Mouse (Mus musculus) heart, postnatal 0 days (tissue): Measurements from ENCODE around the gene Chit1.

Experiments
- CTCF ChIP-seq: IDR thresholded peaks from 2 replicates; pipeline ENCODE4 v1.5.1; 2016; ENCODE audit warnings: antibody characterized with exemption, control low read depth, low read depth
- EP300 ChIP-seq: IDR thresholded peaks from 2 replicates; pipeline ENCODE4 v1.6.1; 2016; ENCODE audit warnings: antibody characterized with exemption, low read depth

DNA sequence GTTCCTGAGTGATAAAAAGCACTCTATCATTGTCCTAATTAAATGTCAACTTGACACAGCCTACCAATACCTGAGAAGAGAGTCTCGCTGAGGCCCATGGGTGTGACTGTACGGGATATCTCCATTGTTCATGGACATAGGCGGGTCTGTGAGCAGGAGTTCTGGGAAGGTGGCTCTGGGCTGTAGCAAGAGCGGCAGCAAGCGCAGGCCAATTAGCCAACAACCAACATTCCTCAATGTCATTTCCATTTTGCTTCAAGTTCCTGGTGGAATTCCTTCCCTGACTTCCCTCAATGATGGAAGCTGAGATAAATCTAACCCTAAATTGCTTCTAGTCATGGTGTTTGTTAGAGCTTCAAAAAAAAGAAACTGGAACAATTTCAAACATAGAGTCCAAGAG is 66.9 kb downstream of the Chit1 start:
- TF ChIP-seq CTCF (no peak), EP300 (no peak)
